Mouse (Mus musculus) NIH3T3 (cell line): Measurements from ENCODE around the gene Gtf3c3.

Source experiments
- DNase-seq: peaks from one replicate; pipeline ENCODE4 v3.0.0-alpha.2; 2012; ENCODE audit warnings: low read depth

Gene Gtf3c3

GRCm38 (mm10) chr1:54438340-54439079 lies at the start of gene Gtf3c3:
TSS of gene Gtf3c3 (minus strand) at chr1:54438971.
- DNase-seq, result peak; percentile 97

GRCm38 (mm10) chr1:54484744-54485420 lies 46.1 kb upstream of the Gtf3c3 start:
- DNase-seq, result no peak

DNA sequence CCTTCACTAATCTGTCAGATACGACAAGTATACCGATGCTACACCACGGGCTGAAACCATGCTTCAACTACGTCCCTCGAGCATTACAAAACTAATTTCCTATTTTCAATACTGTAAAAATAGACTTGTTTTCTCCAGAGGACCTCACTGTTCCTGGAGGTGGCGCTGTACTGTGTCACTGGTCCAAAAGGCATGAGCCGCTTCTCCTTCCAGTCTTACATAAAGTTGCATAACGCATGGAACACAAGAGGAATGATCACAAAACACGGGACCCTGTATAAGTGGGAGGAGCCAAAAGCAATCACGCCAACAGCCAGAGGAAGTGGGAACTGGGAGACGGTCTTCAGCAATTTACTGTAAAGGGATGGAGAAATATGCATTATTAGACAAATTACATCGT lies 41.7 kb upstream of the Gtf3c3 start:
- DNase-seq, result no peak

DNA sequence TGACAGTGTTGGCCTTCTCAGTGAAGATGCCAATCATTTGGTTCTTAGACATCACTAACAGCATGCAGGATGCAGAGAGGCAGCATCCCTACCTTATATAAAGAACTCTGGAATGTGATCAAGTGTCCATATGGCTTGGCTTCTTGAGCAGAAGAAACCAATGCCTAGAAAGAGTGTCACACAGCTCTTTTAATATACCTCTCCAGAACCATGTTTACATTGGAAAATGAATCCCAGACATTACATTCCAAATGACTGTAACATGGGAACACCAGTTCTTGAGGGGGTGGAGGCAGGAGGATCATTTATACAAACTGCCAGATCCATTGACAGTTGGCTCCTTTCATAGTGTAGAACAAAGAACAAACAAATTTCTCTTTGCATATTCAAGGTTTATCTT lies 29.9 kb upstream of the Gtf3c3 start:
- DNase-seq, result no peak

GRCm38 (mm10) chr1:54467366-54467765 lies 28.6 kb upstream of the Gtf3c3 start:
- DNase-seq, result peak; percentile 72

- no peak for DNase-seq
Observed at GRCm38 (mm10) chr1:54452116-54452515, 13.3 kb upstream of the Gtf3c3 start.

DNA sequence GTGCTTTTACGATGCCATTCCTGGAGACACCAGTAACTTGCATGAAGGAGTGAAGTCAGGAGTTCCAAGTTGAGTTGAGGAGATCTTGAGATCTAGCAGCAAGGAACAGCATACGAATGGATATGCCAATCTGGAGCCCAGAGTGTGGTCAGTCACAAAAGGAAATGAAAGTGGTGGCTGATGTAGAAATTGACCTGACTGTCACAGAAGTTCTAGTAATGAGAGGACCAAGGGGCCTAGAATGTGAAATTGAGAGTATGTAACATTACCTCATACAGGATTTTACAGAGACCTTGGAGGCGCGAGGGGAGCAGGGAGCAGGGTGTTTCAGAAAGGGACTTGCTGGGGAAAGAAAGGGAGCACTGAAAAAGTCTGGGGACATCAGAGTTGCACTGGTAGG lies 10.1 kb upstream of the Gtf3c3 start:
- DNase-seq, result no peak

GRCm38 (mm10) chr1:54443641-54444040 lies 4.9 kb upstream of the Gtf3c3 start:
- no peak for DNase-seq

- no peak for DNase-seq
Observed at GRCm38 (mm10) chr1:54439080-54439476, 307 bp upstream of the Gtf3c3 start.

DNA sequence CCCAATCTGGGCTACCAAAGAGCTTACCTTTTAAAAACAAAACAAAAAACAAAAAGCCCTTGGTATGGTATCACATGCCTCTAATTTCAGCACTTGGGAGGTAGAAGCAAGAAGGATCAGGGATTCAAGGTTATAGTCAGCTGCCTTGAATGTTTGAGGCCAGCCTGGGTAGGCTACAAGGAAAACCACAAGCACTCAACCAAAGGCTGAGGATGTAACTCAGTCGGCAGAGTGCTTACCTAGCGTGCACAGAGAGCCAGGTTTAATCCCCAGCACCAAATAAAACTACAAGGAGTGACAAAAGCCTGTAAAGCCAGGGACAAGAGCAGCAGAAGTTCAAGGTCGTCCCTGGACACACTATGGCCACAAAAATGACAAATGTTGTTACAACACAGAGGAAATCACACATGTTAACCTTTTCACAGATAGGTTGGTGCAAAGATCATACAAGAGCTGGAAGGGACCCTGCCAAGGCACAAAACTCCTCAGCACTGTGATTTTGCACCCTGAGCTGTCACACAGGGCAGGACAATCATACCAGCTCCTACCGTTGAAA lies 16.5 kb downstream of the Gtf3c3 start:
- no peak for DNase-seq

GRCm38 (mm10) chr1:54421670-54422069 lies 17.1 kb downstream of the Gtf3c3 start:
- no peak for DNase-seq

- peak; percentile 55 for DNase-seq
Observed at GRCm38 (mm10) chr1:54402736-54403135, 36.0 kb downstream of the Gtf3c3 start.

DNA sequence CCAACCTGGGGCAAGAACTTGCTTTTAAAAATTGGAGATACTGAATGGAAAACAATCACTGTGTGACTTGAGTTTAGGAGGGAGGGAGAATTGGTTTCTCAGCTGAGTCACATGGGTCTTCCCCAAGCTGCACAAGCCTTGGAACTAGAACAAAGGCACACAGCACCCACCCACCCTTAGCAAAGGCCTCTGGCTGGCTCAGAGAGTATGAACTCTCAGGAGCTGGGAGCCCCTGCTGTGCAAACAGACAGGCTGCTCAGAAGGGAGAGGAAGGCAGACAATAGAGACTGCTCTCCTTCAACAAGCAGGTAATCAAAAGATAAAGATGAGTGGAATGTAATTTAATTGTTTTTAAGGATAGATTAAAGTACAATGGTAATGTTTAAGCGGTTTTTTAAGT lies 54.5 kb downstream of the Gtf3c3 start:
- no peak for DNase-seq

DNA sequence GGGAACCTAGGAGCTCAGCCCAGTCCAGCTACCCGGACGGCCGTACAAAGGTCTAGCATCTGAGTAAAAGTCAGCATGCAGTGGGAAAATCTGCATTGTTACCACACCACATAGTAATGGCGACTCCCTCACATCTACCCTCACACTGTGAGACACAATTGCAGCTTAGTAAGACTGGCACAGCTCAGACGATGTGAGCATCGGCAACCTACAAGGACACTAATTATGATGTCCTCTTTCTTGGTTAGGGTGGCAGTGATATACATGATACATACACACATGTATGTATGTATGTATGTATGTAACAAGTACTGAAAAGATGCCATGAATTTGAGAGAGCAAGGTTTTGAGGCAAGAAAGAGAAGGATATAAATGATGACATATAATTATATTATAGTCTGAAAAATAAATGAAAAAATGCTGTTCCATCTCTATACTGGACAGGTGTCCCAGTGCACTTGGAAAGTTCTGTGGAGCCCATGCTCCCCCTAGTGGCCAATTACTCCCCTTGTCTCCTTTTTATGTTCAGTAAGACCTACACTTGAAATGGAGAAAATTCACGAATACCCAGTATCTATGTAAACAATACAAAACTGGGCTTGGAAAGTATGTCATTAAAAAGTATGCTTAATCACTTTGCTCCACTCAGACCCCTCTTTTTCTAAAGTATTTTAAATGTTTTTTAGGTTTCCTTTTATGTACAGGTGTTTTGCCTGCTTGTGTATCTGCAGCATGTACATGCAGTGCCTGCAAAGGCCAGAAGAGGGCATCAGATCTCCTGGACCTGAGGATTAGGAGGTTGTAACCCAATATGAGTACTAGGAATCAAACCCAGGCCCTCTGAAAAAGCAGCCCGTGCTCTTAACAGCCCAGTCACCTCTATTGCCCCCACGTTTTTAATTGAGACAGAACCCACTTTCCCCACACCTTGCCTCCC lies 57.5 kb downstream of the Gtf3c3 start:
- DNase-seq, result peak; percentile 82

DNA sequence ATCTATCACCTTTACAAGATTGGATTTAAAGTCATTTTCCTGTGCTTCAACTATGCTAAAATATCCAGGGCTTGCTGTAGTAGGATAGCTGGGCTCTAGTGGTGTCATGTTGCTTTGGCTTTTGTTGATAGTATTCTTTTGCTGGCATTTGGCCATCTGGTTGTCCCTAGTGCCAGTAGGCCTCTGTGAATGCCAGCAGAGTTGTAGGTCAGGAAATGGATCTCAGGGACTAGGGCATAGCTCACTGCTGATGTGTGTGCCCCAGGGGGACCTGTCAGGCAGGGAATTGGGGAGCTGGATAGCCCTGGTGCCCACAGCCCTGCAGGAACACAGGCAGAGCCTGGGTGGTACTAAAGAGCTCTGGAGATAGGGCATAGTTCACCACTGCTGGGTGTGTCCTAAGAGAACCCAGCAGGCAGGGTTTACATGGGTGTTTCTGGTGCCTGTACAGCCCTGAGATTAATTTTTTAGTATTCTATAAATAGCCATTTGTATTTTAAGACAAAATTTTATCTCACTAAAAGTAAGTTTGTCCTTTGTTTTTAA lies 61.2 kb downstream of the Gtf3c3 start:
- peak; percentile 47 for DNase-seq

GRCm38 (mm10) chr1:54356566-54356965 lies 82.2 kb downstream of the Gtf3c3 start:
- DNase-seq, result no peak

DNA sequence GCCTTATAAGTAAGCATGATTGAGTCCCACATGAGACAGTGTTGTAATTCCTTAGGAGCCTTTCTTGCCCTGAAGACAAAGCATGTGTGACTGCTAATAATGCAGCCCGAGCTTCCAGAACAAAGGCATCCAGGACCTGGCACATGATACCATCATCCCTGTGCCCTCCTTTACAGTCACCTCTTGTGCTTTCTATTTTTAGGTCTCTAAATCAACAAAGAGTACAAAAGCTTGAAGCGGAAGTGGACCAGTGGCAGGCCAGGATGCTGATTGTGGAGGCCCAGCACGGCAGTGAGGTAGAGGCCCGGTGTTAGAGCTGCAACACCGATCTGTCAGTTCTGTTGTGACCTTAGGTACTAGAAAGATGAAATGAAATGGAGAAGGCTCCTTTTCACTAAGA lies 83.3 kb downstream of the Gtf3c3 start:
- DNase-seq, result no peak

GRCm38 (mm10) chr1:54354786-54355185 lies 84.0 kb downstream of the Gtf3c3 start:
- DNase-seq, result no peak
